Mouse (Mus musculus): Measurements from ENCODE around the gene Gart. TPM values are rescaled to one million over a fixed set of nuclear protein-coding genes. Genes with fewer than 3 reads are reported as not detected.

Gart gene
- polyA plus RNA-seq, 1 experiment from 2014 or later = 33.4 TPM

DNA sequence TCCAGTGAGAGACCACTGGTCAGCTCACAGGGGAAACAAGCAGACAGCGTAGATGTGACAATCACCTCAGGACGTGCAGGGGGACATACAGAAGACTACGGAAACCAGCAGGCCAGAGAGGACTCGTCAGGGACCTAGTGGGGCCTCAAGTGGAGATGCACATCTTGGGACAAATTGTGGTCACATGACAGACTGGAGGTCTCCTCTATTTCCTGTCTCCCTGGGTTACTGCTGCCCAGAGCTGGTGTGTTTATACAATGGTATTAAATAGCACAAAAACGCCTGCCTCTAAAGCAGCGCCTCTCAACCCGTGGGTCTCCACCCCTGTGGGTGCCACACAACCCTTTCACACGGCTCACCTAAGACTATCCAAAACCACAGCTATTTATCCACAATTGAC, 54.6 kb downstream of the Gart start:
- H3K27me3 ChIP-seq (ENCODE audit: insufficient read depth, low read length) = no peaks in the 10 kb centered on the region
- H3K4me1 ChIP-seq (ENCODE audit: insufficient read depth) = peaks cover 6% of the 10 kb centered on the region
- H3K36me3 ChIP-seq (replicated peaks; ENCODE audit: insufficient read depth, low read length) = 0 out of 2 replicates have a peak, but pooled peaks cover 3% of the 10 kb centered on the region
- H3K9ac ChIP-seq (replicated peaks) = no peak overlapping the region
- H3K4me2 ChIP-seq (ENCODE audit: low read depth, low read length) = no peak overlapping the region
- H3K27ac ChIP-seq (ENCODE audit: low read depth) = no peak overlapping the region
- H3K9me3 ChIP-seq (ENCODE audit: low read length) = no peaks in the 10 kb centered on the region
- 60% methylated on average over 8 of the region's 8 CpGs for WGBS (ENCODE audit: insufficient replicate concordance)
- H3K4me3 ChIP-seq (ENCODE audit: low read depth, low read length) = no peak overlapping the region
- ATAC-seq (no peak), DNase-seq (no peak)
- TF ChIP-seq EP300 (IDR thresholded peaks at IDR 0.05; ENCODE audit: low read depth) (no peak), CTCF (IDR thresholded peaks at IDR 0.05; ENCODE audit: low read depth) (no peak)

DNA sequence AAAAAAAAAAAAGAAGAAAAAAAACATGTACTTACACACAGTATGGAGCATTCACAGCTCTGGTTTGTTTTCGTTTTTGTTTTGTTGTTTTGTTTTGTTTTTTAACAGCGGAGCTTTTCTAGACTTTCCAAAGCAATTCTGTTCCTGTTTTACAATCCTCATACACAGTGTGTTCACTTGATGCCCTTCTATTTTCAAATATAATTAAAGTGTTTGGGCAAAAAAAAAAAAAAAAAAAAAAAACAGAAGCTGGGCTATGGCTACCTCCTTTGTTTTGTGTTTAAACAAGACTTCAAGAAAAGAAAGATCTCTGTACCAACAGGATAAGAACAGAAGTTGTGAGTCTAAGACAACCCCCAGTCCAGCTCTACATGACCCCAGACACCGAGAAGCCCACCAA, 58.0 kb downstream of the Gart start:
- DNase-seq (no peak), ATAC-seq (no peak)
- 81% methylated on average over 3 of the region's 3 CpGs for WGBS (ENCODE audit: insufficient replicate concordance)
- TF ChIP-seq EP300 (IDR thresholded peaks at IDR 0.05; ENCODE audit: low read depth) (no peak), CTCF (IDR thresholded peaks at IDR 0.05; ENCODE audit: low read depth) (no peak)
- H3K4me1 ChIP-seq (ENCODE audit: insufficient read depth) = no peaks in the 10 kb centered on the region
- H3K36me3 ChIP-seq (replicated peaks; ENCODE audit: insufficient read depth, low read length) = peaks cover 15% of the 10 kb centered on the region; the same call in 1 of the 2 replicates
- no peak overlapping the region for H3K4me3 ChIP-seq (ENCODE audit: low read depth, low read length)
- no peak overlapping the region for H3K4me2 ChIP-seq (ENCODE audit: low read depth, low read length)
- no peaks in the 10 kb centered on the region for H3K9me3 ChIP-seq (ENCODE audit: low read length)
- no peak overlapping the region for H3K27ac ChIP-seq (ENCODE audit: low read depth)
- H3K27me3 ChIP-seq (ENCODE audit: insufficient read depth, low read length) = no peaks in the 10 kb centered on the region
- no peak overlapping the region for H3K9ac ChIP-seq (replicated peaks)

DNA sequence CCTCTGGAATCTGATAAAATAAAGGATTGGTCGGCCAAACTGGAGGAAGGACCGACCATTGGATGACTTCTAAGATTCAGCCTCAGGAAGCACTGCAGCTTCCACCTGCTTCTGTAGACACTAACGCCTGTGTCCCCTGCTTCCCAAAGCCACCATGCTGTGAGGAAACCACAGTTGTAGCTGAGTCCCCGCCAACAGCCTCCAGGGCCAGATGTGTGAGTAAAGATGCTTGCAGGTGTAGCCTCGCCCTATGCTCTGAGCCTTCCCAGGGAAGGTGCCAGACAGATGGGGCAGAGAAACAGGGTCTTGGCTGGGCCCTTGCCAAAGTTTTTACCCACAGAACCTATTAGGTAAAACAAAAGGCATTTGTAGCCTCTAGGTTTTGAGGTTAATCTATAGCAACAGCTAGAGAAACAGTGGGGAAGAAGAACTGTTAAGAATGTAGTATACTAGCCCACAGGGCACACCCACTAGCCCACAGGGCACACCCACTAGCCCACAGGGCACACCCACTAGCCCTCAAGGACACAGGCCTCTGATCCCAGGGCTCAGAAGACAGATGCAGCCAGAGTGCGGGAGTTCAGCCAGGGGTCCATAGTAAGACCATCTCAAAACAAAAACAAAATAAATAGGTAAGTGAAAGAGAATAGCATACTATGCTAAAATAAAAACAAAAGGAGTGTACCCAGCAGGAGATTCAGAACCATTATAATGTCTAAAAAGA, 58.9 kb downstream of the Gart start:
- ATAC-seq = no peak
- TF ChIP-seq CTCF (IDR thresholded peaks at IDR 0.05; ENCODE audit: low read depth) (no peak), EP300 (IDR thresholded peaks at IDR 0.05; ENCODE audit: low read depth) (no peak)
- Histone ChIP-seq H3K4me3 (ENCODE audit: low read depth, low read length) (no peak overlapping the region), H3K4me2 (ENCODE audit: low read depth, low read length) (no peak overlapping the region), H3K27me3 (ENCODE audit: insufficient read depth, low read length) (no peaks in the 10 kb centered on the region), H3K27ac (ENCODE audit: low read depth) (no peak overlapping the region), H3K9ac (replicated peaks) (no peak overlapping the region), H3K36me3 (replicated peaks; ENCODE audit: insufficient read depth, low read length) (peaks cover 15% of the 10 kb centered on the region; the same call in 1 of the 2 replicates), H3K9me3 (ENCODE audit: low read length) (no peaks in the 10 kb centered on the region), H3K4me1 (ENCODE audit: insufficient read depth) (no peaks in the 10 kb centered on the region)
- 60% methylated on average over 6 of the region's 6 CpGs for WGBS (ENCODE audit: insufficient replicate concordance)
- DNase-seq = no peak

DNA sequence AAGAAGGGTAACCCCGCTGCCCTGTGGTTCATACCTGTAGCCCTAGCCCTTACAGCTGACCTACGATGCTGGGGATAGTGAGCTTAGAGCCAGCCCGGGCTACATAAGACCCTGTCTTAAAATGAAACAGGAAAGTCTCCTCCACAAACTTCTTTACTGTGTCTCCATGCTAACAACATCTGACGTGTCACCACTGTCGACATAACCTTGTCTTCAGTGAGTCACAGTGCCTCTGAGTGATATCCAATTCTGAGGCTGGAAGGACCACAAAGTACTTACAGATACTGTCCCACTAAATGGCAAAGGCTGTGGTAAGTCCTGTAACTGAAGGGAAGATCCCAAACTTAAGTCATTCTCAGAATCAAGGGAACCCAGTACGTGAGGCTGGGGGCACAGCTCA, 60.5 kb downstream of the Gart start:
- no peak for TF ChIP-seq EP300 (IDR thresholded peaks at IDR 0.05; ENCODE audit: low read depth)
- TF ChIP-seq CTCF (IDR thresholded peaks at IDR 0.05; ENCODE audit: low read depth) = no peak
- no peaks in the 10 kb centered on the region for H3K27me3 ChIP-seq (ENCODE audit: insufficient read depth, low read length)
- DNase-seq (no peak), ATAC-seq (no peak)
- H3K9me3 ChIP-seq (ENCODE audit: low read length) = no peaks in the 10 kb centered on the region
- H3K4me2 ChIP-seq (ENCODE audit: low read depth, low read length) = no peak overlapping the region
- no peaks in the 10 kb centered on the region for H3K4me1 ChIP-seq (ENCODE audit: insufficient read depth)
- H3K9ac ChIP-seq (replicated peaks) = no peak overlapping the region
- H3K4me3 ChIP-seq (ENCODE audit: low read depth, low read length) = no peak overlapping the region
- 78% methylated on average over 6 of the region's 6 CpGs for WGBS (ENCODE audit: insufficient replicate concordance)
- peaks cover 18% of the 10 kb centered on the region for H3K36me3 ChIP-seq (replicated peaks; ENCODE audit: insufficient read depth, low read length)
- no peak overlapping the region for H3K27ac ChIP-seq (ENCODE audit: low read depth)

DNA sequence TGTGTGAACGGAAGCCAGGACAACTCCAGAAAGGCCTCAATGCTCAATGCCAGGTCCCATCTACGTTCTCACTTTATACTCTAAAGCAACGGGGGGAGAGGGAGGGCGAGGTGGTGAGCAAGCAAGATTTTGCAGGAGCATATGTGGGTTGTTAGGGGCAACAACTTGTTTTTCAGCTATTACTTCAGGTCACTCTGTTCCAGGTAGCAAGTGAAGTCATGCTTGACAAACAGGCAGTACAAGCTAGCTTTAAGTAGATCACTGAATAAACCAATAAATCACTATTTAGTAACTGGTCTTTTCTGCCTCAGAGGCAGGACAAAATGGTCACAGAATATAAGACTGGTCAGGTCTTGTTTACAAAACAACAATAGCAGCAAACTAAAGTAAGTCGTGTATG, 61.1 kb downstream of the Gart start:
- Histone ChIP-seq H3K9me3 (ENCODE audit: low read length) (no peaks in the 10 kb centered on the region), H3K27me3 (ENCODE audit: insufficient read depth, low read length) (no peaks in the 10 kb centered on the region), H3K9ac (replicated peaks) (no peak overlapping the region), H3K4me2 (ENCODE audit: low read depth, low read length) (no peak overlapping the region), H3K4me1 (ENCODE audit: insufficient read depth) (no peaks in the 10 kb centered on the region), H3K27ac (ENCODE audit: low read depth) (no peak overlapping the region), H3K4me3 (ENCODE audit: low read depth, low read length) (no peak overlapping the region), H3K36me3 (replicated peaks; ENCODE audit: insufficient read depth, low read length) (peaks cover 22% of the 10 kb centered on the region)
- no peak for TF ChIP-seq CTCF (IDR thresholded peaks at IDR 0.05; ENCODE audit: low read depth)
- TF ChIP-seq EP300 (IDR thresholded peaks at IDR 0.05; ENCODE audit: low read depth) = no peak
- DNase-seq = no peak
- WGBS (ENCODE audit: insufficient replicate concordance) = 81% methylated on average over 5 of the region's 5 CpGs
- no peak for ATAC-seq

DNA sequence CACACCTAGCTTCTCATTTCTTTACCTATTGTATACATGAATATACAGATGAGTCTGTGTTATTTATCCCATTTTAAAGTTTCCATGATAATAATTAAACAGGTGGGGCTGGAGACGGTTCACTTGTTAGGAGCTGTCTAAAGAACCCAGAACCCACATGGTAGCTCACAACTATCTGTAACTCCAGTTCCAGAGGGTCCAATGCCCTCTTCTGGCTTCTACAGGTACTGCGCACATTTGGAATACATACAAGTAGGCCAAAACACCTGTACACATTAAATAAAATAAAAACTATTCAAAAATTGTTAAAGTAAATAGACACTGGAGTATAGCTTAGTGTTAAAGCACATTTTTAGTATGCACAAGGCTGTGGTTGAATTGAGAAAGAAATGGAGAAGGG, 64.4 kb downstream of the Gart start:
- no peaks in the 10 kb centered on the region for H3K27me3 ChIP-seq (ENCODE audit: insufficient read depth, low read length)
- no peak overlapping the region for H3K9ac ChIP-seq (replicated peaks)
- DNase-seq (peak; percentile 70), ATAC-seq (no peak; the same call in 1 of the 2 replicates)
- H3K4me2 ChIP-seq (ENCODE audit: low read depth, low read length) = no peak overlapping the region
- 64% methylated on average over 2 of the region's 2 CpGs for WGBS (ENCODE audit: insufficient replicate concordance)
- TF ChIP-seq CTCF (IDR thresholded peaks at IDR 0.05; ENCODE audit: low read depth) (peak; percentile 84), EP300 (IDR thresholded peaks at IDR 0.05; ENCODE audit: low read depth) (no peak)
- no peak overlapping the region for H3K27ac ChIP-seq (ENCODE audit: low read depth)
- peaks cover 26% of the 10 kb centered on the region for H3K36me3 ChIP-seq (replicated peaks; ENCODE audit: insufficient read depth, low read length)
- H3K4me3 ChIP-seq (ENCODE audit: low read depth, low read length) = no peak overlapping the region
- H3K4me1 ChIP-seq (ENCODE audit: insufficient read depth) = no peaks in the 10 kb centered on the region
- no peaks in the 10 kb centered on the region for H3K9me3 ChIP-seq (ENCODE audit: low read length)
